Mouse (Mus musculus) MEL (cell line): ENCODE results near the gene Isoc2a. TPM values are rescaled to one million over a fixed set of nuclear protein-coding genes. Genes with fewer than 3 reads are reported as not detected.

Source experiments
- DNase-seq: peaks from one replicate; pipeline ENCODE4 v3.0.0; 2011; ENCODE audit warnings: low read depth, low spot score
- H3K27ac ChIP-seq: 2 replicates; pipeline ENCODE4 v1.5.1; 2012; ENCODE audit warnings: low read depth, mild to moderate bottlenecking, control low read depth, low read length, moderate library complexity; ENCODE audit not compliant: control insufficient read depth
- H3K27me3 ChIP-seq, 2 experiments: fragments of 150-350 bp in 1 of 2; sonication (generic) in 1 of 2; 2 replicates each; pipeline ENCODE4 v1.6.1; 2012; ENCODE audit warnings: low read length in 2 of 2, mild to moderate bottlenecking in 2 of 2, improper control_type of control experiment in 1 of 2, moderate library complexity in 1 of 2; ENCODE audit not compliant: insufficient read depth in 2 of 2, control insufficient read depth in 1 of 2
- H3K36me3 ChIP-seq, 2 experiments: 2 replicates each; pipeline ENCODE4 v1.6.1; 2012 to 2014; ENCODE audit warnings: low read length in 2 of 2, improper control_type of control experiment in 1 of 2, inconsistent platforms in 1 of 2, mild to moderate bottlenecking in 1 of 2; ENCODE audit not compliant: insufficient read depth in 2 of 2, control insufficient read depth in 1 of 2
- H3K4me1 ChIP-seq, 2 experiments: fragments of 150-350 bp in 1 of 2; sonication (generic) in 1 of 2; 2 replicates each; pipeline ENCODE4 v1.6.1; 2012; ENCODE audit warnings: low read length in 2 of 2, improper control_type of control experiment in 1 of 2, mild to moderate bottlenecking in 1 of 2; ENCODE audit not compliant: insufficient read depth in 2 of 2, control insufficient read depth in 1 of 2
- H3K4me3 ChIP-seq, 2 experiments: fragments of 150-350 bp in 1 of 2; sonication (generic) in 1 of 2; 2 replicates each; pipeline ENCODE4 v1.5.1; 2012; ENCODE audit warnings: low read depth in 2 of 2, low read length in 2 of 2, mild to moderate bottlenecking in 2 of 2, moderate library complexity in 2 of 2, control low read depth in 1 of 2, improper control_type of control experiment in 1 of 2; ENCODE audit not compliant: control insufficient read depth in 1 of 2, insufficient read depth in 1 of 2
- H3K79me2 ChIP-seq: 2 replicates; pipeline ENCODE4 v1.6.1; 2012; ENCODE audit warnings: mild to moderate bottlenecking, low read length, moderate library complexity; ENCODE audit not compliant: control insufficient read depth, poor library complexity, insufficient read depth
- H3K9ac ChIP-seq: 2 replicates; pipeline ENCODE4 v1.6.1; 2012; ENCODE audit warnings: low read depth, mild to moderate bottlenecking, control low read depth, low read length, moderate library complexity; ENCODE audit not compliant: control insufficient read depth, poor library complexity, severe bottlenecking
- H3K9me3 ChIP-seq: fragments of 150-350 bp; sonication (generic); replicated peaks from 2 replicates; pipeline ENCODE4 v1.6.1; 2012; ENCODE audit warnings: mild to moderate bottlenecking, low read length, improper control_type of control experiment, moderate library complexity; ENCODE audit not compliant: insufficient read depth
- BHLHE40 ChIP-seq: IDR thresholded peaks from 2 replicates; pipeline ENCODE4 v1.6.1; 2012; ENCODE audit warnings: low read depth, mild to moderate bottlenecking, inconsistent platforms, low read length, improper control_type of control experiment, borderline replicate concordance
- CHD1 ChIP-seq: IDR thresholded peaks from 2 replicates; pipeline ENCODE4 v1.6.1; 2012; ENCODE audit warnings: low read depth, mild to moderate bottlenecking, inconsistent platforms, low read length, improper control_type of control experiment
- CTCF ChIP-seq, 3 experiments: IDR thresholded peaks in 2 of 3; conservative IDR thresholded peaks in 1 of 3; 2 replicates each; pipeline ENCODE4 v1.5.1; 2011 to 2012; ENCODE audit warnings: low read length in 3 of 3, low read depth in 2 of 3, mild to moderate bottlenecking in 2 of 3, improper control_type of control experiment in 1 of 3, inconsistent platforms in 1 of 3, mixed read lengths in 1 of 3, moderate library complexity in 1 of 3; ENCODE audit not compliant: control insufficient read depth in 1 of 3, insufficient read depth in 1 of 3, poor library complexity in 1 of 3, severe bottlenecking in 1 of 3
- ELF1 ChIP-seq: IDR thresholded peaks from 2 replicates; pipeline ENCODE4 v1.6.1; 2014; ENCODE audit warnings: low read depth, mild to moderate bottlenecking, inconsistent platforms, low read length, improper control_type of control experiment, moderate library complexity
- ETS1 ChIP-seq: IDR thresholded peaks from 2 replicates; pipeline ENCODE4 v1.6.1; 2012; ENCODE audit warnings: low read depth, mild to moderate bottlenecking, inconsistent platforms, low read length, improper control_type of control experiment, moderate library complexity
- HCFC1 ChIP-seq: IDR thresholded peaks from 2 replicates; pipeline ENCODE4 v1.6.1; 2012; ENCODE audit warnings: low read depth, mild to moderate bottlenecking, inconsistent platforms, low read length, improper control_type of control experiment, moderate library complexity
- KAT2A ChIP-seq: conservative IDR thresholded peaks from 2 replicates; pipeline ENCODE4 v1.6.1; 2012; ENCODE audit warnings: low read depth, low read length, improper control_type of control experiment, inconsistent platforms
- MEF2A ChIP-seq: IDR thresholded peaks from 2 replicates; pipeline ENCODE4 v1.6.1; 2014; ENCODE audit warnings: low read depth, mild to moderate bottlenecking, inconsistent platforms, low read length, improper control_type of control experiment; ENCODE audit not compliant: poor library complexity, insufficient replicate concordance, severe bottlenecking; ENCODE audit errors: extremely low read depth
- MXI1 ChIP-seq: IDR thresholded peaks from 2 replicates; pipeline ENCODE4 v1.6.1; 2011; ENCODE audit warnings: mild to moderate bottlenecking, low read depth, low read length, improper control_type of control experiment
- MYC ChIP-seq: IDR thresholded peaks from 2 replicates; pipeline ENCODE4 v1.6.1; 2011; ENCODE audit warnings: low read depth, mild to moderate bottlenecking, low read length, improper control_type of control experiment, moderate library complexity
- NELFE ChIP-seq: IDR thresholded peaks from 2 replicates; pipeline ENCODE4 v1.6.1; 2011; ENCODE audit warnings: low read depth, low read length, improper control_type of control experiment
- RAD21 ChIP-seq: IDR thresholded peaks from 2 replicates; pipeline ENCODE4 v1.6.1; 2011; ENCODE audit warnings: mild to moderate bottlenecking, low read depth, low read length, improper control_type of control experiment
- RCOR1 ChIP-seq: IDR thresholded peaks from 2 replicates; pipeline ENCODE4 v1.6.1; 2012; ENCODE audit warnings: low read depth, mild to moderate bottlenecking, inconsistent platforms, low read length, improper control_type of control experiment
- SMC3 ChIP-seq: IDR thresholded peaks from 2 replicates; pipeline ENCODE4 v1.6.1; 2011; ENCODE audit warnings: low read depth, low read length, improper control_type of control experiment
- TBP ChIP-seq: IDR thresholded peaks from 2 replicates; pipeline ENCODE4 v1.8.0; 2011; ENCODE audit warnings: low read depth, low read length, improper control_type of control experiment
- TCF12 ChIP-seq: IDR thresholded peaks from 2 replicates; pipeline ENCODE4 v1.6.1; 2014; ENCODE audit warnings: low read depth, mild to moderate bottlenecking, inconsistent platforms, low read length, improper control_type of control experiment, moderate library complexity
- USF1 ChIP-seq: IDR thresholded peaks from 2 replicates; pipeline ENCODE4 v1.6.1; 2014; ENCODE audit warnings: low read depth, mild to moderate bottlenecking, inconsistent platforms, low read length, improper control_type of control experiment, moderate library complexity
- USF2 ChIP-seq, 2 experiments: IDR thresholded peaks; 2 replicates each; pipeline ENCODE4 v1.6.1; 2011 to 2012; ENCODE audit warnings: improper control_type of control experiment in 2 of 2, low read length in 2 of 2, borderline replicate concordance in 1 of 2, inconsistent platforms in 1 of 2, low read depth in 1 of 2, mild to moderate bottlenecking in 1 of 2; ENCODE audit not compliant: insufficient read depth in 1 of 2
- ZC3H11A ChIP-seq: IDR thresholded peaks from 2 replicates; pipeline ENCODE4 v1.6.1; 2012; ENCODE audit warnings: low read depth, mild to moderate bottlenecking, inconsistent platforms, low read length, improper control_type of control experiment
- ZKSCAN1 ChIP-seq: IDR thresholded peaks from 2 replicates; pipeline ENCODE4 v1.6.1; 2012; ENCODE audit warnings: low read depth, mild to moderate bottlenecking, inconsistent platforms, low read length, improper control_type of control experiment, moderate library complexity
- ZMIZ1 ChIP-seq: IDR thresholded peaks from 2 replicates; pipeline ENCODE4 v1.6.1; 2012; ENCODE audit warnings: low read depth, mild to moderate bottlenecking, inconsistent platforms, low read length, improper control_type of control experiment, moderate library complexity
- ZNF384 ChIP-seq: IDR thresholded peaks from 2 replicates; pipeline ENCODE4 v1.6.1; 2012; ENCODE audit warnings: low read depth, mild to moderate bottlenecking, inconsistent platforms, low read length, improper control_type of control experiment
- polyA plus RNA-seq, 2 experiments: library from polyadenylated mRNA; stranded (reverse) in 1 of 2; unstranded in 1 of 2; fragments of >175 nt in 1 of 2; fragments of >200 nt in 1 of 2; gene quantifications; 2 replicates each; pipeline versions ENCODE4 v1.2.1 to v1.2.4; 2012; ENCODE audit warnings: low replicate concordance in 2 of 2, low read depth in 1 of 2; ENCODE audit not compliant: insufficient read length in 2 of 2, insufficient read depth in 1 of 2, missing spikeins in 1 of 2
- total RNA-seq: library from RNA; depleted of rRNA; stranded (reverse); fragments of 300-350 nt; gene quantifications from 2 replicates; pipeline ENCODE4 v1.2.3, GENCODE M21; 2012

The Isoc2a gene
- total and polyA plus RNA-seq, 3 experiments = 11.1 to 20.6 TPM; not detected in 1

- H3K27me3 ChIP-seq = no peaks in the 10 kb centered on the region
- H3K36me3 ChIP-seq = no peaks in the 10 kb centered on the region
- H3K27ac ChIP-seq = no peak overlapping the region
- no peaks in the 10 kb centered on the region for H3K79me2 ChIP-seq
- H3K4me3 ChIP-seq = no peak overlapping the region
- no peaks in the 10 kb centered on the region for H3K4me1 ChIP-seq
- H3K9me3 ChIP-seq = no peaks in the 10 kb centered on the region
- no peak for DNase-seq
- H3K9ac ChIP-seq = no peak overlapping the region
- TF ChIP-seq ETS1 = no peak
- no peak for TF ChIP-seq ZKSCAN1
- no peak for TF ChIP-seq SMC3
- TF ChIP-seq CHD1 = no peak
- no peak for TF ChIP-seq TBP
- no peak for TF ChIP-seq ZNF384
- no peak for TF ChIP-seq ELF1
- no peak for TF ChIP-seq BHLHE40
- TF ChIP-seq USF2 (IDR thresholded peaks at IDR 0.05; ENCODE audit: borderline replicate concordance in 1 of 2, insufficient read depth in 1 of 2, low read depth in 1 of 2, low read length in 2 of 2) = no peak
- TF ChIP-seq ZC3H11A = no peak
- TF ChIP-seq MYC = no peak
- no peak for TF ChIP-seq RAD21
- no peak for TF ChIP-seq NELFE
- TF ChIP-seq KAT2A = no peak
- TF ChIP-seq, all 39 proteins: peak for 0
These were observed 59.9 kb downstream of the Isoc2a start for GRCm38 (mm10) chr7:4936832-4937231.

DNA sequence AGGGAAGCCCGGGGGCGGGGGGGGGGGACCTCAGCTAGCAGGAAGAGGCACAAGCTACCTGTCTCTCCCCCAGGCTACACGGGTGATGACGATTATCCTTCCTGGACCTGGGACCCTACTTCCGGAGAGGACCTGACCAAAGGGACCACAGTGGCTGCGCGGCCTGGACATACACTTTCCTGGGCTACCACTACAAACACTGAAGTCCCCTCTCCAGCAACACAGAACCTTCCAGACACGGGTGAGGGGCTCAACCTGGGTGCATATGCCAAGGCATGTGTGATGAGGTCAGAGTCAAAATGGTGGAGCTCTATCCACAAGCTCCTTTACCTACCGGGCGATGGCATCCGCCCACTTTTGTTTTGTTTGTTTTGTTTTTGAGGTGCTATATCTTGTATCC lies 60.4 kb downstream of the Isoc2a start:
- Histone ChIP-seq H3K9ac (no peak overlapping the region), H3K4me3 (no peak overlapping the region), H3K27me3 (no peaks in the 10 kb centered on the region), H3K36me3 (no peaks in the 10 kb centered on the region), H3K27ac (no peak overlapping the region), H3K79me2 (no peaks in the 10 kb centered on the region), H3K9me3 (no peaks in the 10 kb centered on the region), H3K4me1 (no peaks in the 10 kb centered on the region)
- TF ChIP-seq HCFC1 (no peak), RCOR1 (no peak), USF1 (no peak), MYC (no peak), MXI1 (no peak), CTCF (IDR thresholded peaks at IDR 0.05 in 2 of 3, conservative IDR thresholded peaks at IDR 0.05 in 1 of 3; ENCODE audit: control insufficient read depth in 1 of 3, insufficient read depth in 1 of 3, low read depth in 2 of 3, low read length in 3 of 3, poor library complexity in 1 of 3, severe bottlenecking in 1 of 3) (no peak), TCF12 (no peak), MEF2A (no peak), ZMIZ1 (no peak), ETS1 (no peak)
- no peak for DNase-seq
